Mouse (Mus musculus) liver, adult 2 months (tissue): ENCODE results near the gene Tnpo2. TPM values are rescaled to one million over a fixed set of nuclear protein-coding genes. Genes with fewer than 3 reads are reported as not detected.
A peak's percentile ranks its signal among the peaks of the same experiment; 100 is the strongest.

Source experiments
- DNase-seq: peaks from one replicate; pipeline ENCODE4 v3.0.0-alpha.2; 2011; ENCODE audit warnings: low read depth, low spot score; ENCODE audit errors: extremely low read depth
- H3K27ac ChIP-seq: fragments of 200-500 bp; replicated peaks from 2 replicates; pipeline ENCODE4 v1.5.1; 2012; ENCODE audit warnings: low read depth, mild to moderate bottlenecking, control low read depth, inconsistent platforms, low read length; ENCODE audit not compliant: insufficient read depth
- H3K27me3 ChIP-seq: fragments of 200-500 bp; 2 replicates; pipeline ENCODE4 v1.6.1; 2012; ENCODE audit warnings: mild to moderate bottlenecking, moderate library complexity, low read length, inconsistent platforms; ENCODE audit not compliant: control insufficient read depth, insufficient read depth
- H3K36me3 ChIP-seq: fragments of 200-500 bp; 2 replicates; pipeline ENCODE4 v1.6.1; 2012; ENCODE audit warnings: low read length, inconsistent platforms; ENCODE audit not compliant: control insufficient read depth, insufficient read depth
- H3K4me1 ChIP-seq: fragments of 200-500 bp; 2 replicates; pipeline ENCODE4 v1.6.1; 2011; ENCODE audit warnings: low read length; ENCODE audit not compliant: control insufficient read depth, insufficient read depth
- H3K4me3 ChIP-seq: fragments of 200-500 bp; 2 replicates; pipeline ENCODE4 v1.5.1; 2011; ENCODE audit warnings: low read depth, mild to moderate bottlenecking, control low read depth, low read length, moderate library complexity; ENCODE audit not compliant: insufficient read depth
- H3K79me2 ChIP-seq: fragments of 200-500 bp; 2 replicates; pipeline ENCODE4 v1.6.1; 2012; ENCODE audit warnings: inconsistent platforms, mild to moderate bottlenecking, low read length, moderate library complexity; ENCODE audit not compliant: control insufficient read depth, insufficient read depth
- H3K9ac ChIP-seq: fragments of 200-500 bp; 2 replicates; pipeline ENCODE4 v1.6.1; 2012; ENCODE audit warnings: low read depth, mild to moderate bottlenecking, control low read depth, inconsistent platforms, low read length
- CTCF ChIP-seq: fragments of 200-500 bp; IDR thresholded peaks from 2 replicates; pipeline ENCODE4 v1.5.1; 2011; ENCODE audit warnings: low read depth, low read length, control low read depth
- POLR2A ChIP-seq: fragments of 200-500 bp; IDR thresholded peaks from 2 replicates; pipeline ENCODE4 v1.6.1; 2011; ENCODE audit warnings: low read length, control low read depth; ENCODE audit not compliant: insufficient read depth; ENCODE audit errors: extremely low read depth
- WGBS: fragments of 180-500 bp; shearing (Covaris S2); methylation state at CpG from one replicate; pipeline ENCODE4 v1.1.7; 2018; 5-methylcytosine and 5-hydroxymethylcytosine counted together
- polyA plus RNA-seq: library from polyadenylated mRNA; depleted of rRNA; stranded (reverse); fragments of >200 nt; gene quantifications from 2 replicates; pipeline ENCODE4 v1.2.3, GENCODE M21; 2012
- total RNA-seq: library from RNA; depleted of rRNA; stranded (reverse); fragments of >200 nt; gene quantifications from 2 replicates; pipeline ENCODE4 v1.2.3, GENCODE M21; 2014

The Tnpo2 gene
- total and polyA plus RNA-seq, 2 experiments, result 15.4 to 33.1 TPM

- peak within 1 kb of the TSS; percentile 95 for H3K4me3 ChIP-seq
- peaks cover 5% of the 10 kb centered on the region; the same call in 1 of the 2 replicates for H3K79me2 ChIP-seq
- peak within 1 kb of the TSS; percentile 85 for H3K27ac ChIP-seq
- WGBS, result under 1% methylated on average over 30 of the region's 30 CpGs
- peak; percentile 92 for DNase-seq
- peaks cover 25% of the 10 kb centered on the region for H3K4me1 ChIP-seq
- peak; percentile 9; the same call in 1 of the 2 replicates for TF ChIP-seq CTCF
- peak; percentile 98 for TF ChIP-seq POLR2A
- H3K27me3 ChIP-seq, result no peaks in the 10 kb centered on the region
- H3K9ac ChIP-seq, result peak within 1 kb of the TSS; percentile 90
- peaks cover 20% of the 10 kb centered on the region for H3K36me3 ChIP-seq
These were observed 46.5 kb downstream of the Tnpo2 start, which contains the start of gene Man2b1 for GRCm38 (mm10) chr8:85083108-85083813. TSS of gene Man2b1 (plus strand) at chr8:85083270.

DNA sequence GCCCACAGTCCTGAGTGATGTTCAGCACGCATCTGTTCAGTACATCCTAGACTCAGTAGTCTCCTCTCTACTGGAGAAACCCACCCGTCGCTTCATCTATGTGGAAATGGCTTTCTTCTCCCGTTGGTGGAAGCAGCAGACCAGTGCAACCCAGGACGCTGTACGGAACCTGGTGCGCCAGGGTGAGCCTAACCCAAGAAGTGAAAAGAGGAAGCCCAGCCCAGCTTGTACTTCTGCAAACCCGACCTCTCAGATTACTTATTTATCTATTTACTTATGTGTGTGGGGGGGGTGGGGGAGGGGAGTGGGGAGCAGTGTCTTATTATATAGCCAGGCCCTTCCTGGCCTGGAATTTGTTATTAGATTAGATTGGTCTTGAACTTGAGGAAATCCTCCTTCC is 47.9 kb downstream of the Tnpo2 start:
- H3K4me1 ChIP-seq, result peaks cover 19% of the 10 kb centered on the region
- TF ChIP-seq CTCF (no peak), POLR2A (no peak)
- no peaks in the 10 kb centered on the region for H3K27me3 ChIP-seq
- H3K36me3 ChIP-seq, result peaks cover 23% of the 10 kb centered on the region
- H3K9ac ChIP-seq, result no peak overlapping the region; the same call in 1 of the 2 replicates
- H3K79me2 ChIP-seq, result peaks cover 5% of the 10 kb centered on the region; the same call in 1 of the 2 replicates
- no peak overlapping the region for H3K27ac ChIP-seq
- DNase-seq, result no peak
- WGBS, result 65% methylated on average over 8 of the region's 8 CpGs
- H3K4me3 ChIP-seq, result no peak overlapping the region

GRCm38 (mm10) chr8:85086238-85086637 is 49.5 kb downstream of the Tnpo2 start:
- peaks cover 5% of the 10 kb centered on the region; the same call in 1 of the 2 replicates for H3K79me2 ChIP-seq
- no peak overlapping the region for H3K27ac ChIP-seq
- TF ChIP-seq POLR2A (no peak), CTCF (no peak)
- H3K36me3 ChIP-seq, result peaks cover 23% of the 10 kb centered on the region
- no peaks in the 10 kb centered on the region for H3K27me3 ChIP-seq
- no peak for DNase-seq
- H3K4me1 ChIP-seq, result peaks cover 17% of the 10 kb centered on the region
- no peak overlapping the region for H3K4me3 ChIP-seq
- H3K9ac ChIP-seq, result no peak overlapping the region
- 92% methylated on average over 3 of the region's 3 CpGs for WGBS

DNA sequence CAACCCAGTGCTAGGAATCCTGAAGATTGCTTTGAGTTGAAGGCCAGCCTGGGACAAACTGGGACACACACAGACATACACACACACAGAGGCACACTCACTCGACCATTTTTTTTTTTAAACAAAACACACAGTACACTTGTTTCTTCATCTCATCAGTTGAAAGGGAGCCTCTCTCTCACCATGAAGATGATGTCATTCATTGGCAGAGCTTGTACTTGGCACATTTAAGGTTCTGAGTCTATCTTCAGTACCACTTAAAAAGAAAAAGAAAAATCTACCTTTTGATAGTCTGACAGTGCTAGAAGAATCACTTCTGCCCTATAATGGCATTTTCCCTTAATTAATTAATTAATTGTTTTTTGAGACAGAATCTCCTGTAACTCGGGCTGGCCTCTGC is 52.1 kb downstream of the Tnpo2 start:
- H3K27me3 ChIP-seq, result no peaks in the 10 kb centered on the region
- no peak overlapping the region for H3K27ac ChIP-seq
- no peak overlapping the region for H3K9ac ChIP-seq
- no peak overlapping the region for H3K4me3 ChIP-seq
- WGBS, result 29% methylated on average over 2 of the region's 2 CpGs
- H3K36me3 ChIP-seq, result peaks cover 31% of the 10 kb centered on the region
- H3K4me1 ChIP-seq, result peaks cover 7% of the 10 kb centered on the region
- H3K79me2 ChIP-seq, result peaks cover 5% of the 10 kb centered on the region; the same call in 1 of the 2 replicates
- TF ChIP-seq CTCF (no peak), POLR2A (no peak)
- DNase-seq, result no peak

DNA sequence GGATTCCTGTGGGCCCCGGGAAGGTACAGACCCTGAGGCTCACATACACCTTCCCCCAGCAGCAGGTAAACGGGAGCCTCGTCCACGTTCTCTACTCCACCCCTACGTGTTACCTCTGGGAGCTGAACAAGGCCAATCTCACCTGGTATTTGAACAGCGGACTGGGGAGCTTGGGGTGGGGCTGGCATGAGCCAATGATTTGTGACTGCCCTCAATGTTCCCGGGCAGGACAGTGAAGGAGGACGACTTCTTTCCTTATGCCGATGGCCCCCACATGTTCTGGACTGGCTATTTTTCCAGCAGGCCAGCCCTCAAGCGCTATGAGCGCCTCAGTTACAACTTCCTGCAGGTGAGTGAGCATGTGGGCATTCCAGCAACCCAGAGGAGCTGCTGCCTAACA is 54.1 kb downstream of the Tnpo2 start:
- no peaks in the 10 kb centered on the region for H3K27me3 ChIP-seq
- H3K4me1 ChIP-seq, result no peaks in the 10 kb centered on the region
- no peak overlapping the region for H3K4me3 ChIP-seq
- H3K79me2 ChIP-seq, result no peaks in the 10 kb centered on the region
- TF ChIP-seq POLR2A (no peak), CTCF (no peak)
- peaks cover 30% of the 10 kb centered on the region for H3K36me3 ChIP-seq
- DNase-seq, result no peak
- H3K27ac ChIP-seq, result no peak overlapping the region
- no peak overlapping the region for H3K9ac ChIP-seq
- WGBS, result 92% methylated on average over 11 of the region's 11 CpGs

- no peaks in the 10 kb centered on the region for H3K4me1 ChIP-seq
- H3K79me2 ChIP-seq, result no peaks in the 10 kb centered on the region
- no peak for DNase-seq
- H3K9ac ChIP-seq, result no peak overlapping the region
- no peaks in the 10 kb centered on the region for H3K27me3 ChIP-seq
- TF ChIP-seq CTCF (no peak), POLR2A (no peak)
- H3K36me3 ChIP-seq, result peaks cover 31% of the 10 kb centered on the region
- WGBS, result 80% methylated on average over 21 of the region's 21 CpGs
- H3K4me3 ChIP-seq, result no peak overlapping the region
- H3K27ac ChIP-seq, result no peak overlapping the region
These were observed 54.9 kb downstream of the Tnpo2 start for GRCm38 (mm10) chr8:85091526-85092090.
